Mouse (Mus musculus) 3T3-L1 (cell line): ENCODE data around the gene Fkbp1a.

Experiments used
- DNase-seq: peaks from one replicate; pipeline ENCODE4 v3.0.0-alpha.2; 2015; ENCODE audit warnings: low read depth, low spot score

The Fkbp1a gene

GRCm38 (mm10) chr2:151542323-151543062 is at the start of gene Fkbp1a:
Fkbp1a (plus strand) TSS chr2:151542483.
- DNase-seq: peak; percentile 97

GRCm38 (mm10) chr2:151494035-151494803 is 48.1 kb upstream of the Fkbp1a start, which contains the start of gene Nsfl1c:
Nsfl1c (plus strand) TSS chr2:151494182.
- peak; percentile 94 for DNase-seq

GRCm38 (mm10) chr2:151498358-151498757 is 43.9 kb upstream of the Fkbp1a start:
- DNase-seq: no peak

GRCm38 (mm10) chr2:151500442-151501007 is 41.8 kb upstream of the Fkbp1a start:
- DNase-seq: no peak

- DNase-seq: no peak
Observed at GRCm38 (mm10) chr2:151504226-151504625, 38.1 kb upstream of the Fkbp1a start.

- peak; percentile 68 for DNase-seq
Observed at GRCm38 (mm10) chr2:151512199-151512598, 30.1 kb upstream of the Fkbp1a start.

- DNase-seq: no peak
Observed at GRCm38 (mm10) chr2:151513525-151514285, 28.6 kb upstream of the Fkbp1a start.

GRCm38 (mm10) chr2:151519000-151519399 is 23.3 kb upstream of the Fkbp1a start:
- no peak for DNase-seq

- peak; percentile 55 for DNase-seq
Observed at GRCm38 (mm10) chr2:151524324-151525041, 17.8 kb upstream of the Fkbp1a start.

GRCm38 (mm10) chr2:151525520-151525919 is 16.8 kb upstream of the Fkbp1a start:
- DNase-seq: peak; percentile 79

- DNase-seq: no peak
Observed at GRCm38 (mm10) chr2:151528066-151528465, 14.2 kb upstream of the Fkbp1a start.

- DNase-seq: peak; percentile 64
Observed at GRCm38 (mm10) chr2:151529169-151529568, 13.1 kb upstream of the Fkbp1a start.

- DNase-seq: peak; percentile 22
Observed at GRCm38 (mm10) chr2:151530378-151531230, 11.7 kb upstream of the Fkbp1a start.

- peak; percentile 54 for DNase-seq
Observed at GRCm38 (mm10) chr2:151533632-151534031, 8.7 kb upstream of the Fkbp1a start.

GRCm38 (mm10) chr2:151535961-151536617 is 6.2 kb upstream of the Fkbp1a start:
- peak; percentile 24 for DNase-seq

GRCm38 (mm10) chr2:151536618-151536974 is 5.7 kb upstream of the Fkbp1a start:
- peak; percentile 98 for DNase-seq

GRCm38 (mm10) chr2:151538646-151539045 is 3.6 kb upstream of the Fkbp1a start:
- no peak for DNase-seq

GRCm38 (mm10) chr2:151543063-151543895 is 996 bp downstream of the Fkbp1a start:
- peak; percentile 77 for DNase-seq

GRCm38 (mm10) chr2:151544673-151545072 is 2.4 kb downstream of the Fkbp1a start:
- no peak for DNase-seq
